Mouse (Mus musculus) intestine, embryonic 14.5 days (tissue): Measurements from ENCODE around the gene Esr2. TPM values are rescaled to one million over a fixed set of nuclear protein-coding genes. Genes with fewer than 3 reads are reported as not detected.
A peak's percentile ranks its signal among the peaks of the same experiment; 100 is the strongest.

Experiments used
- ATAC-seq: fragments of 200-750 bp; cut with Nextera tagmentation; replicated peaks from 2 replicates; pipeline ENCODE4 v1.8.0; 2017; ENCODE audit warnings: low read depth, moderate number of reproducible peaks, moderate TSS enrichment, moderate library complexity; ENCODE audit not compliant: low FRiP score, low TSS enrichment
- DNase-seq: peaks from one replicate; pipeline ENCODE4 v3.0.0-alpha.2; 2018; ENCODE audit warnings: low spot score
- H3K27ac ChIP-seq: fragments of 300-500 bp; sonication (generic); 2 replicates; pipeline ENCODE4 v1.5.1; 2014; ENCODE audit warnings: low read depth, mild to moderate bottlenecking, control low read depth
- H3K27me3 ChIP-seq: fragments of 300-500 bp; sonication (generic); replicated peaks from 2 replicates; pipeline ENCODE4 v1.6.1; 2014; ENCODE audit warnings: low read length, control low read depth; ENCODE audit not compliant: control insufficient read depth, insufficient read depth
- H3K36me3 ChIP-seq: fragments of 300-500 bp; sonication (generic); 2 replicates; pipeline ENCODE4 v1.6.1; 2014; ENCODE audit warnings: low read length, control low read depth; ENCODE audit not compliant: control insufficient read depth, insufficient read depth
- H3K4me1 ChIP-seq: fragments of 300-500 bp; sonication (generic); replicated peaks from 2 replicates; pipeline ENCODE4 v1.6.1; 2014; ENCODE audit warnings: low read length, control low read depth, mixed read lengths; ENCODE audit not compliant: control insufficient read depth, insufficient read depth
- H3K4me2 ChIP-seq: fragments of 300-500 bp; sonication (generic); 2 replicates; pipeline ENCODE4 v1.6.1; 2014; ENCODE audit warnings: low read length
- H3K4me3 ChIP-seq: fragments of 300-500 bp; sonication (generic); 2 replicates; pipeline ENCODE4 v1.5.1; 2014; ENCODE audit warnings: low read depth, low read length, control low read depth, mixed read lengths
- H3K9ac ChIP-seq: fragments of 300-500 bp; sonication (generic); 2 replicates; pipeline ENCODE4 v1.6.1; 2014; ENCODE audit warnings: mild to moderate bottlenecking, low read length
- H3K9me3 ChIP-seq: fragments of 300-500 bp; sonication (generic); 2 replicates; pipeline ENCODE4 v1.6.1; 2016; ENCODE audit warnings: low read length, control low read depth; ENCODE audit not compliant: control insufficient read depth
- WGBS: fragments of 180-500 bp; shearing (Covaris S2); extraction: QIAGEN DNeasy Blood & Tissue Kit; methylation state at CpG from one replicate; pipeline ENCODE4 v1.1.7; 2014; 5-methylcytosine and 5-hydroxymethylcytosine counted together
- polyA plus RNA-seq: library from polyadenylated mRNA; unstranded; fragments of >200 nt; fragmentation: Nextera tagmentation; extraction: Ambion mirVana; gene quantifications from 2 replicates; pipeline ENCODE4 v1.2.1, GENCODE M21; 2014

The Esr2 gene
- polyA plus RNA-seq, 1 experiment from 2014 or later = not detected

GRCm38 (mm10) chr12:76195912-76196708 lies 19.1 kb upstream of the Esr2 start:
- Histone ChIP-seq H3K27ac (no peak overlapping the region), H3K27me3 (no peaks in the 10 kb centered on the region), H3K9ac (peak overlapping the region; percentile 38), H3K36me3 (no peaks in the 10 kb centered on the region), H3K4me1 (peaks cover 6% of the 10 kb centered on the region; the same call in 1 of the 2 replicates), H3K4me2 (peak overlapping the region; percentile 93), H3K4me3 (peak overlapping the region; percentile 36), H3K9me3 (no peaks in the 10 kb centered on the region)
- peak; percentile 79 for ATAC-seq
- WGBS = 2% methylated on average over 22 of the region's 22 CpGs
- DNase-seq = peak; percentile 91

- Histone ChIP-seq H3K9me3 (no peaks in the 10 kb centered on the region), H3K4me1 (peaks cover 6% of the 10 kb centered on the region; the same call in 1 of the 2 replicates), H3K27ac (no peak overlapping the region), H3K4me3 (no peak overlapping the region), H3K36me3 (no peaks in the 10 kb centered on the region), H3K9ac (no peak overlapping the region), H3K4me2 (no peak overlapping the region), H3K27me3 (no peaks in the 10 kb centered on the region)
- ATAC-seq (no peak), DNase-seq (no peak)
- whole genome bisulfite sequencing = 63% methylated on average over 3 of the region's 3 CpGs
Observed at GRCm38 (mm10) chr12:76194526-76194925, 17.5 kb upstream of the Esr2 start.

GRCm38 (mm10) chr12:76190940-76191339 lies 13.9 kb upstream of the Esr2 start:
- Histone ChIP-seq H3K9ac (no peak overlapping the region), H3K27me3 (no peaks in the 10 kb centered on the region), H3K9me3 (no peaks in the 10 kb centered on the region), H3K36me3 (no peaks in the 10 kb centered on the region), H3K4me2 (no peak overlapping the region), H3K27ac (no peak overlapping the region), H3K4me1 (0 out of 2 replicates have a peak, but pooled peaks cover under 1% of the 10 kb centered on the region), H3K4me3 (no peak overlapping the region)
- ATAC-seq = 0 out of 2 replicates have a peak, but pooled peaks have one; percentile 59
- 48% methylated on average over 11 of the region's 11 CpGs for WGBS
- peak; percentile 54 for DNase-seq

GRCm38 (mm10) chr12:76187849-76188248 lies 10.8 kb upstream of the Esr2 start:
- H3K9ac ChIP-seq = no peak overlapping the region
- no peaks in the 10 kb centered on the region for H3K9me3 ChIP-seq
- H3K27ac ChIP-seq = no peak overlapping the region
- DNase-seq = peak; percentile 61
- no peak for ATAC-seq
- H3K36me3 ChIP-seq = no peaks in the 10 kb centered on the region
- H3K4me2 ChIP-seq = no peak overlapping the region
- H3K4me1 ChIP-seq = no peaks in the 10 kb centered on the region
- no peaks in the 10 kb centered on the region for H3K27me3 ChIP-seq
- no peak overlapping the region for H3K4me3 ChIP-seq
- 31% methylated on average over 8 of the region's 8 CpGs for WGBS

GRCm38 (mm10) chr12:76186473-76186872 lies 9.4 kb upstream of the Esr2 start:
- Histone ChIP-seq H3K4me1 (no peaks in the 10 kb centered on the region), H3K27me3 (no peaks in the 10 kb centered on the region), H3K9ac (no peak overlapping the region), H3K4me2 (no peak overlapping the region), H3K4me3 (no peak overlapping the region), H3K27ac (no peak overlapping the region), H3K36me3 (no peaks in the 10 kb centered on the region), H3K9me3 (no peaks in the 10 kb centered on the region)
- ATAC-seq (no peak), DNase-seq (no peak)
- WGBS = 94% methylated on average over 1 of the region's 1 CpGs

GRCm38 (mm10) chr12:76185167-76185816 lies 8.2 kb upstream of the Esr2 start:
- WGBS = 58% methylated on average over 10 of the region's 10 CpGs
- Histone ChIP-seq H3K9me3 (no peaks in the 10 kb centered on the region), H3K36me3 (no peaks in the 10 kb centered on the region), H3K27me3 (no peaks in the 10 kb centered on the region), H3K4me2 (no peak overlapping the region), H3K9ac (no peak overlapping the region), H3K27ac (no peak overlapping the region), H3K4me1 (no peaks in the 10 kb centered on the region), H3K4me3 (no peak overlapping the region)
- ATAC-seq (no peak), DNase-seq (peak; percentile 3)

GRCm38 (mm10) chr12:76184271-76184670 lies 7.2 kb upstream of the Esr2 start:
- H3K4me2 ChIP-seq = no peak overlapping the region
- no peak overlapping the region for H3K4me3 ChIP-seq
- no peak overlapping the region for H3K27ac ChIP-seq
- no peak overlapping the region for H3K9ac ChIP-seq
- no peaks in the 10 kb centered on the region for H3K4me1 ChIP-seq
- no peaks in the 10 kb centered on the region for H3K9me3 ChIP-seq
- H3K27me3 ChIP-seq = no peaks in the 10 kb centered on the region
- DNase-seq (peak; percentile 16), ATAC-seq (no peak)
- no peaks in the 10 kb centered on the region for H3K36me3 ChIP-seq
- WGBS = 58% methylated on average over 6 of the region's 6 CpGs

- ATAC-seq (no peak), DNase-seq (no peak)
- H3K27me3 ChIP-seq = no peaks in the 10 kb centered on the region
- no peak overlapping the region for H3K9ac ChIP-seq
- H3K4me1 ChIP-seq = no peaks in the 10 kb centered on the region
- no peak overlapping the region for H3K4me3 ChIP-seq
- WGBS = 94% methylated on average over 6 of the region's 6 CpGs
- no peaks in the 10 kb centered on the region for H3K9me3 ChIP-seq
- no peak overlapping the region for H3K4me2 ChIP-seq
- H3K27ac ChIP-seq = no peak overlapping the region
- no peaks in the 10 kb centered on the region for H3K36me3 ChIP-seq
Observed at GRCm38 (mm10) chr12:76182831-76183230, 5.8 kb upstream of the Esr2 start.
